8 mouse cellular contexts compared by ENCODE assay signal in genomic region chr4:122960321-122961099, GRCm38 (mm10). TPM values are rescaled to one million over a fixed set of nuclear protein-coding genes. Genes with fewer than 3 reads are reported as not detected.
DNase-seq lines count a peak whose midpoint lies in the region; ATAC-seq and TF ChIP-seq lines count a peak whose summit lies in the region.

No protein-coding gene starts in this region.

- H3K9ac ChIP-seq in kidney, postnatal 0 days (ENCODE audit: low read depth, low read length): 0 out of 2 replicates have a peak overlapping the region, but pooled peaks have one; percentile 35
- peak overlapping the region; percentile 78 for H3K9ac ChIP-seq in forebrain, embryonic 16.5 days (replicated peaks; ENCODE audit: low read depth, low read length)
- H3K9ac ChIP-seq in liver, embryonic 11.5 days (ENCODE audit: low read depth, low read length): peak overlapping the region; percentile 39; the same call in 1 of the 2 replicates
- peak overlapping the region; percentile 64 for H3K9ac ChIP-seq in neural tube, embryonic 12.5 days

- DNase-seq in kidney, postnatal 0 days (ENCODE audit: low spot score): peak; percentile 52
- DNase-seq in kidney, postnatal 25 days: no peak
- DNase-seq in T-cell, adult 2 months (ENCODE audit: low spot score): peak; percentile 26
- DNase-seq in liver, embryonic 11.5 days (ENCODE audit: low spot score): peak; percentile 57
- DNase-seq in urinary bladder, postnatal 25 days (ENCODE audit: low spot score): no peak

- under 1% methylated on average over 43 of the region's 43 CpGs for WGBS in kidney, postnatal 0 days
- under 1% methylated on average over 37 of the region's 43 CpGs for WGBS in forebrain, embryonic 16.5 days
- WGBS in liver, embryonic 11.5 days: under 1% methylated on average over 43 of the region's 43 CpGs
- under 1% methylated on average over 43 of the region's 43 CpGs for WGBS in neural tube, embryonic 12.5 days

- H3K4me2 ChIP-seq in kidney, postnatal 0 days (ENCODE audit: low read length): peak overlapping the region; percentile 94
- peak overlapping the region; percentile 99 for H3K4me2 ChIP-seq in forebrain, embryonic 16.5 days (ENCODE audit: low read length)
- H3K4me2 ChIP-seq in liver, embryonic 11.5 days: peak overlapping the region; percentile 90
- peak overlapping the region; percentile 88 for H3K4me2 ChIP-seq in neural tube, embryonic 12.5 days (replicated peaks)

- TF ChIP-seq CTCF in kidney, postnatal 0 days (IDR thresholded peaks at IDR 0.05; ENCODE audit: low read depth): no peak

- H3K9me3 ChIP-seq in kidney, postnatal 0 days (replicated peaks; ENCODE audit: low read length): no peaks in the 10 kb centered on the region
- no peaks in the 10 kb centered on the region for H3K9me3 ChIP-seq in forebrain, embryonic 16.5 days (ENCODE audit: control insufficient read depth, low read length)
- H3K9me3 ChIP-seq in liver, embryonic 11.5 days (ENCODE audit: control insufficient read depth, low read length): no peaks in the 10 kb centered on the region
- no peaks in the 10 kb centered on the region for H3K9me3 ChIP-seq in neural tube, embryonic 12.5 days

- peak overlapping the region; percentile 46 for H3K4me3 ChIP-seq in kidney, postnatal 0 days (replicated peaks; ENCODE audit: low read depth, low read length)
- peak overlapping the region; percentile 77 for H3K4me3 ChIP-seq in forebrain, embryonic 16.5 days (replicated peaks; ENCODE audit: low read length)
- H3K4me3 ChIP-seq in liver, embryonic 11.5 days (ENCODE audit: low read depth, low read length): peak overlapping the region; percentile 44
- peak overlapping the region; percentile 59 for H3K4me3 ChIP-seq in neural tube, embryonic 12.5 days

- ATAC-seq in kidney, postnatal 0 days (replicated peaks; ENCODE audit: low FRiP score, low read depth): peak; percentile 19
- peak; percentile 54 for ATAC-seq in forebrain, embryonic 16.5 days
- ATAC-seq in liver, embryonic 11.5 days (replicated peaks; ENCODE audit: low FRiP score): peak; percentile 26; the same call in 1 of the 2 replicates
- ATAC-seq in neural tube, embryonic 12.5 days (ENCODE audit: low FRiP score, low read depth): peak; percentile 59
- ATAC-seq in granulocyte monocyte progenitor cell, adult 5-6 weeks (replicated peaks; ENCODE audit: poor library complexity, severe bottlenecking): no peak

- H3K36me3 ChIP-seq in kidney, postnatal 0 days (ENCODE audit: insufficient read depth, low read length): no peaks in the 10 kb centered on the region
- H3K36me3 ChIP-seq in forebrain, embryonic 16.5 days (ENCODE audit: control insufficient read depth, insufficient read depth): no peaks in the 10 kb centered on the region
- H3K36me3 ChIP-seq in liver, embryonic 11.5 days (ENCODE audit: control insufficient read depth, insufficient read depth, low read length): no peaks in the 10 kb centered on the region
- H3K36me3 ChIP-seq in neural tube, embryonic 12.5 days: 0 out of 2 replicates have a peak, but pooled peaks cover 2% of the 10 kb centered on the region

- H3K4me1 ChIP-seq in kidney, postnatal 0 days (replicated peaks; ENCODE audit: insufficient read depth, low read length): peaks cover 20% of the 10 kb centered on the region
- H3K4me1 ChIP-seq in forebrain, embryonic 16.5 days (replicated peaks; ENCODE audit: control insufficient read depth, insufficient read depth, low read length): peaks cover 42% of the 10 kb centered on the region
- H3K4me1 ChIP-seq in liver, embryonic 11.5 days (replicated peaks; ENCODE audit: control insufficient read depth, insufficient read depth, low read length): peaks cover 17% of the 10 kb centered on the region
- H3K4me1 ChIP-seq in neural tube, embryonic 12.5 days: peaks cover 30% of the 10 kb centered on the region

- H3K27ac ChIP-seq in kidney, postnatal 0 days: no peak overlapping the region
- H3K27ac ChIP-seq in forebrain, embryonic 16.5 days (ENCODE audit: low read length): peak overlapping the region; percentile 27
- H3K27ac ChIP-seq in liver, embryonic 11.5 days (ENCODE audit: low read depth, low read length): no peak overlapping the region
- no peak overlapping the region for H3K27ac ChIP-seq in neural tube, embryonic 12.5 days

- no peaks in the 10 kb centered on the region for H3K27me3 ChIP-seq in kidney, postnatal 0 days (ENCODE audit: insufficient read depth, low read length)
- H3K27me3 ChIP-seq in forebrain, embryonic 16.5 days (replicated peaks; ENCODE audit: control insufficient read depth, insufficient read depth, low read length): no peaks in the 10 kb centered on the region
- H3K27me3 ChIP-seq in liver, embryonic 11.5 days (replicated peaks; ENCODE audit: control insufficient read depth, insufficient read depth, low read length): peaks cover 54% of the 10 kb centered on the region
- 0 out of 2 replicates have a peak, but pooled peaks cover 5% of the 10 kb centered on the region for H3K27me3 ChIP-seq in neural tube, embryonic 12.5 days (replicated peaks)

RNA-seq across cellular contexts. Expression of gene Mfsd2a, which starts 0.5 kb away (rescaled TPM):
- 1.8 and 2.1 TPM in 2 replicates for polyA plus RNA-seq in kidney, postnatal 0 days (2015; fragmentation: Nextera tagmentation; extraction: Ambion mirVana)
- 34.3 and 37.2 TPM in 2 replicates for polyA plus RNA-seq in forebrain, embryonic 16.5 days (2015; fragmentation: Nextera tagmentation; extraction: Ambion mirVana)
- 0.64 and 0.68 TPM in 2 replicates for polyA plus RNA-seq in liver, embryonic 11.5 days (2014; fragmentation: Nextera tagmentation; extraction: Ambion mirVana)
- 21.4 and 22.0 TPM in 2 replicates for polyA plus RNA-seq in neural tube, embryonic 12.5 days (2016; fragmentation: Nextera tagmentation; extraction: Ambion mirVana)
- not detected in 2 replicates for total RNA-seq in granulocyte monocyte progenitor cell, adult 5-6 weeks (2014; fragmentation: Nextera tagmentation)
- total RNA-seq in granulocyte monocyte progenitor cell, adult 5-6 weeks (2017): 1.5 TPM in 1 of 2 replicates, not detected in the other

RNA-seq across cellular contexts. Expression of gene Mycl, which starts 34.9 kb away (rescaled TPM):
- 6.5 and 7.1 TPM in 2 replicates for polyA plus RNA-seq in kidney, postnatal 0 days (2015; fragmentation: Nextera tagmentation; extraction: Ambion mirVana)
- polyA plus RNA-seq in forebrain, embryonic 16.5 days (2015; fragmentation: Nextera tagmentation; extraction: Ambion mirVana): 71.6 and 85.9 TPM in 2 replicates
- 3.1 and 4.0 TPM in 2 replicates for polyA plus RNA-seq in liver, embryonic 11.5 days (2014; fragmentation: Nextera tagmentation; extraction: Ambion mirVana)
- polyA plus RNA-seq in neural tube, embryonic 12.5 days (2016; fragmentation: Nextera tagmentation; extraction: Ambion mirVana): 123 and 125 TPM in 2 replicates
- 1.5 and 4.4 TPM in 2 replicates for total RNA-seq in granulocyte monocyte progenitor cell, adult 5-6 weeks (2014; fragmentation: Nextera tagmentation)
- 0.21 and 0.78 TPM in 2 replicates for total RNA-seq in granulocyte monocyte progenitor cell, adult 5-6 weeks (2017)

RNA-seq across cellular contexts. Expression of gene Trit1, which starts 55.9 kb away (rescaled TPM):
- 15.7 and 17.1 TPM in 2 replicates for polyA plus RNA-seq in kidney, postnatal 0 days (2015; fragmentation: Nextera tagmentation; extraction: Ambion mirVana)
- 34.1 and 35.7 TPM in 2 replicates for polyA plus RNA-seq in forebrain, embryonic 16.5 days (2015; fragmentation: Nextera tagmentation; extraction: Ambion mirVana)
- polyA plus RNA-seq in liver, embryonic 11.5 days (2014; fragmentation: Nextera tagmentation; extraction: Ambion mirVana): 17.2 and 17.5 TPM in 2 replicates
- 26.6 and 29.7 TPM in 2 replicates for polyA plus RNA-seq in neural tube, embryonic 12.5 days (2016; fragmentation: Nextera tagmentation; extraction: Ambion mirVana)
- 10.8 and 21.5 TPM in 2 replicates for total RNA-seq in granulocyte monocyte progenitor cell, adult 5-6 weeks (2014; fragmentation: Nextera tagmentation)
- 20.4 and 20.7 TPM in 2 replicates for total RNA-seq in granulocyte monocyte progenitor cell, adult 5-6 weeks (2017)

Comparison
In these comparisons a context has a peak if more than half of its experiments do, and no peak if none do; other contexts are left out.
1. DNase-seq: peak in kidney, postnatal 0 days (single experiment), T-cell, adult 2 months (single experiment) and liver, embryonic 11.5 days (single experiment); none in kidney, postnatal 25 days (0 of 2) and urinary bladder, postnatal 25 days (single experiment).
2. Peak in every context shown above with its lines, with median percentiles within 50 percentile points of each other: H3K4me2 ChIP-seq, H3K4me3 ChIP-seq and H3K9ac ChIP-seq.